Mouse (Mus musculus): ENCODE data around the gene Rmnd5b.
"Not testable (repeated sequence)": the region's sequence is repeated elsewhere in the genome, so short reads cannot be mapped to it uniquely, and the experiment has no call there.

Rmnd5b gene

DNA sequence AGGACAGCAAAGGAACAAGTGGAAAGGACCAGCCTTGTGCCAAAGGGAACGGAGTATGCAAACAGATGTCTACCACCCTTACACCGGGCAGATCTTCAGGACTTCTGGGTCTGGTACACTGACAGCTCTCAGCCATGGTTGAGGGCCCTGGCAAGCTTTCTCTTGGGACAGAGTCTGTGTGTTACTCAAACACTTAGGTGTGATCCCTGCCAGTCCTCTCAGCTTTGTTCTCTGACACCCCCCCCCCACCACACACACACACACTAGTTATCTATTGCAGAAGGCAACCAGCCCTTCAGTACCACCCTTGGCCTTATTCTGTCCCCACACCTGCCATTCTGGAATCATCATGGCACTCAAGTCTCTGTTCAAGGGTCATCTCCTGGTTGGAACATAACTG is 13.9 kb downstream of the Rmnd5b start:
- DNase-seq (ENCODE audit: extremely low spot score) = no peak

DNA sequence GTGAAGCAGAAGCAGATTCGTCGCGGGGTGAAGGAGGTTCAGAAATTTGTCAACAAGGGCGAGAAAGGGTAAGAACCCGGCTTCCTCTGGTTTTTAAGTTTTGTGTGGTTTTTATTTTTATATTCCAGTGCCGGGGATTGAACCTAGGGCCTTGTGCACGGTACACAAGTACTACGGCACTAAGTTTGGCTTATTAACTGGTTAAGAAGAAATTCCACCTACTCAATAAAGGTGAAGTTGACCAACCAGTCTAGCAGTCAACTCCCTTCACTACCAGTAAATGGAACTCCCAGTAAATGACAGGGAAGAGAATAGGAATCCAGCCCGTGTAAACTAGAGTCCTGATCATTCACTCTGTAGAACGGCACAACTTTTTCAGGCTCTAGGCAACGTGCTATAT is 15.6 kb downstream of the Rmnd5b start:
- DNase-seq (ENCODE audit: extremely low spot score) = no peak

DNA sequence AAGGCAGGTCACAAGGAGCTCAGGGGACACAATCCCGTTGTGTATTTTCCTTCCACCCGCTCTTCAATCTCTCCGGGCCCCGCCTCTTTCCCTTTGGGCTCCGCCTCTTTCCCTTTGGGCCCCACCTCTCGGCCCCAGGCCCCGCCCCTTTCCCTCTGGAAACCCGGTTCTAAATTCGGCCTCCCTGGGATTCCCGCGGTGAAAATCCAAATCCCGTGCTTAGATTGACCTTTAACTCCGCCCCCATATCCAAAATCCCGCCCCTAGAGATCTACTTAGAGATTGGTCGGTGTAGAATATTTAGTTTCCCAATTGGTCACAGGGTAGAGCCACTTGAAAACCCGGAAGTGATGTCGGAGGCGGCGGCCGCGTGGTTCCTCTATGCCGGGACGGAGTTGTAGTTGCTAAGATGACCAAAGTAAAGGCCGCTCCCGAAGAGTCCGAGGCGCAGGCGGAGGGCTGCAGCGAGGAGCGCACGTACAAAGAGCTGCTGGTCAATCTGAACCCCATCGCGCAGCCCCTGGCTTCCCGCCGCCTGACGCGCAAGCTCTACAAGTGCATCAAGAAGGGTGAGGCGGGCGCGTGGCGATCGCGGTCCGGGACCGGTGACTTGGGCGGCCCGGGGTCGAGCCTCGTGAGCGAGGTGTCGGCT is 16.2 kb downstream of the Rmnd5b start, which contains the start of gene Nhp2:
TSS of gene Nhp2 (plus strand) at position 327 of the 652 bp plus-strand sequence.
- peak; percentile 99 for DNase-seq (ENCODE audit: extremely low spot score)

DNA sequence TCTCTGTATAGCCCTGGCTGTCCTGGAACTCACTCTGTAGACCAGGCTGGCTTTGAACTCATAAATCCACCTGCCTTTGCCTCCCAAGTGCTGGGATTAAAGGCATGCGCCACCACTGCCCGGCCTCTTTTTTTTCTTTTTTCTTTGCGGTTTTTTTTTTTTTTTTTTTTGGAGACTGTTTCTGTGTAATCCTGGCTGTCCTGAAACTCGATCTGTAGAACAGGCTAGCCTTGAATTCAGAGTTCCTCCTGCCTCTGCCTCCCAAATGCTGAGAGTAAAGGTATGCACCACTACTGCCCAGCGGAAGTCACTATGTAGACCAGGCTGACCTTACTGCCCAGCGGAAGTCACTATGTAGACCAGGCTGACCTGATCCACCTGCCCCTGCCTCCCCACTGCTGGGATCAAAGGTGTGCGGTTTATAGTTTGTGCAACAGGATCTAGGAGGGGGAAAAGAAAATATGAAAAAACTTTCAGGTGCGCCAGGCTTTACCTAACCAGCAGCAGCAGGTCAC is 16.7 kb downstream of the Rmnd5b start:
- no peak for DNase-seq (ENCODE audit: extremely low spot score)

DNA sequence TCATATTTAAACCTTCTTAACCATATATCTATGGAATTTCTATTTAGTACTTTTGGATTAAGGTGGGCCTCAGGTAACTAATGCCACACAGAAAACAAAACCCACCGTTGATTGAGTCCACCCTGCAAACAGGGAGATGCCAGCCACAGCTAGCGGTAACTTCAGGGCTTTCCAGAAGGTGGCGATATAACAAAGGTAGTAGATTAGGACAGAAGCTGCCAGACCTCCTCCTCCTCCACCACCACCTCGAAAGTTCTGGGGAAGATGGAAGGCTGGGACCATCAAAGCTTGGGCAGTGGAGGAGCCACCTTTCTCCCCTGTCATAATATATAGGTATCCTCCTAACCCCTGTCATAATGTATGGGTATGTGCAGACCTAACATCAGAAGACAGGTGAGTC is 18.0 kb downstream of the Rmnd5b start:
- peak; percentile 81 for DNase-seq (ENCODE audit: extremely low spot score)

DNA sequence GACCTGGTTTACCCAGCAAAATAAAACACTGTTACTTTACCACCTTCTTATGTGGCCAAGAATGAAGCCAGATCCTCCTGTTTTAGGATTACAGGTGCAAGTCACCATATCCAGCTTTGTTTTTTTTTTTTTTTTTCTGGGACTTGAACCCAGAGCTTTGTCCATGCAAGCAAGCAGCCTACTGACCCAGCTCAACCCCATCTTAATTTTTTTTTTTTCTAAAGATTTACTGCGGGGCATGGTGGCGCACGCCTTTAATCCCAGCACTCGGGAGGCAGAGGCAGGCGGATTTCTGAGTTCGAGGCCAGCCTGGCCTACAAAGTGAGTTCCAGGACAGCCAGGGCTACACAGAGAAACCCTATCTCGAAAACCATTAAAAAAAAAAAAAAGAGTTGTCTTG is 19.6 kb downstream of the Rmnd5b start:
- not testable (repeated sequence) for DNase-seq (ENCODE audit: extremely low spot score)

DNA sequence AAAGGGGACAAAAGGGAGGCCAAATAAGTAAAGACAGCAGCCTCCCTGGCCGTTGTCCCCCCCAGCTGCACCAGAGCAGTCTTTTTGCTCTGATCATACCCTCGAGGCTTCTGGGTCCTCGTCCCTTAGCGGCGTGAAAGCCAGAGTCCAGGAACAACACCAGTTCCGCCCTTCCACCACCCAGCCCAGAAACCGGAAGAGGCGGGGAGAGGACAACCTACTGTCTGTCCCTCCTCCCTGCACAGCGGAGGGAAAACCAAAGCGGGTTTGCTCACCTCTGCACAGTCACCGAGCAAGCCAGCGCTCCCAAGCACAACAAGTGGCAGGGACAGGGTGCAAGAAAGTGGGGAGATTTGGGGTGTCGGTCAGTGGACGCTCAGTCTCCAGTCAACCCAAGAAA is 20.1 kb downstream of the Rmnd5b start:
- peak; percentile 78 for DNase-seq (ENCODE audit: extremely low spot score)

DNA sequence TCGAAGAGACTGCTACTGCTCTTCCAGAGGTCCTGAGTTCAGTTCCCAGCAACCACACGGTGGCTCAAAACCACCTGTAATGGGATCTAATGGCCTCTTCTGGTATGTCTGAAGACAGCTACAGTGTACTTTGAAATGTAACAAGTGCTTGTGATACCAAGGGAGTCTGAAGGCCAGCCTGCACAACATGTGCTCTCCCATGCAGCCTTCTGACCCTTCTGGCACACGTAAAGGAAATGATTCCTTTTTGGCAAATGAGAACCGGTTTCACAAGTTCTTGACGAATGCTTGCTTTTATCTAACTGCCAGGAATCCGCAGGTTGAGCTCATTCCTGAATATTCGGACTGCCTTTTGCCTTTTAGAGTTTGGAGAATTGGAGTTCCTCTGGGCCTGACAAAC is 20.6 kb downstream of the Rmnd5b start:
- no peak for DNase-seq (ENCODE audit: extremely low spot score)

DNA sequence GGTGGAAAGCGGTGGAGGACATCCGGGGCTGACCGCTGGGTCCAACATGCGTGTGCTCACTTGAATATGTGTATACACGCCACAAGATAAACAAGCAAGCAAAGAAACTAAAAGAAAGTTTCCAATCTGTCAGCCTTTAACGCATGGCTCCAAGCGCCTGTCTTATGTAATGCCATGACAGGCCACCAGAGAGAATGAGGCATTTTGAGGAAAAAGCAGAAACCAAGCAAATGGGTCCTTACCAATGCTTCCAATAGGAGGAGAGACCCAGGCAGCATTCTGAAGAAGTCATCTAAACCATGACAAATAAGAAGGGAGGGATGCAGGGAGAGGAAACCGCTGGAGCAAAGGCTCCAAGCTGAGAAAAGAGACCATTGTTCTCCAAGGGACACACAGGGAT is 21.4 kb downstream of the Rmnd5b start:
- no peak for DNase-seq (ENCODE audit: extremely low spot score)

DNA sequence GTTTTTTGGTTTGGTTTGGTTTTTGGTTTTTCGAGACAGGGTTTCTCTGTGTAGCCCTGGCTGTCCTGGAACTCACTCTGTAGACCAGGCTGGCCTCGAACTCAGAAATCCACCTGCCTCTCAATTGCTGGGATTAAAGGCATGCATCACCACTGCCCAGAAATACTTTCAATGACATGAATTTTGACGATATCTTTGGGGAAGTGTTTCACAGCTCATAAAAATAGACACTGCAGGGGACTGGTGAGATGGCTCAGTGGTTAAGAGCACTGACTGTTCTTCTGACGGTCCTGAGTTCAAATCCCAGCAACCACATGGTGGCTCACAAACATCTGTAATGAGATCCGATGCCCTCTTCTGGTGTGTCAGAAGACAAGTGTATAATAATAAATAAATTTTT is 25.8 kb downstream of the Rmnd5b start:
- DNase-seq (ENCODE audit: extremely low spot score) = not testable (repeated sequence)

DNA sequence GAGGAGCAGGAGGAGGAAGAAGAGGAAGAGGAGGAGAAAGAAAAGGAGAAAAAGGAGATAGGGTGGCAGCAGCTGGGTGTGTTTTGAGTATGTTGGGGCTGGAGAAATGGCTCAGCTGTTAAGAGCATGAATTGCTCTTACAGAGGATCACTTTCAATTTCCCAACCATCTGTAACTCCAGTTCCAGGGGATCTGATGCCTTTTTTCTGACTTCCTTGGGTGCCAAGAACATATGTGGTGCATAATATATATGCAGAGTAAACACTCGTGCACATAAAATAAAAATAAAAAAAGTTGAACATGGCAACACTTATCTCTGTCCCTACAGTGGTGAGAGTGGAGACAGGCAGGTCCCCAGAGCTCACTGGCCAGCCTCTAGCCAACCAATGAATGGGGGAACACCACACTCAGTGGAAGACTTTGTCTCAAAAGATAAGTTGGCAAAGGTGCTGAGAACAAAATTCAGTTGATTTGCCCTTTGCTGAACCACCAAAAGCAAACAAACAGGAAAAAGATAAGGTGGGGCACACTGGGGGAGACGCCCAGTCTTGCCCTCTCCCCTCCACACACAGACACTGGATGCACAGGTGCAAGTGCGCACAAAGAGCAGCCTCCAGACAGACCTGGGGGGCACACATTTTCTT is 26.3 kb downstream of the Rmnd5b start:
- DNase-seq (ENCODE audit: extremely low spot score) = no peak

DNA sequence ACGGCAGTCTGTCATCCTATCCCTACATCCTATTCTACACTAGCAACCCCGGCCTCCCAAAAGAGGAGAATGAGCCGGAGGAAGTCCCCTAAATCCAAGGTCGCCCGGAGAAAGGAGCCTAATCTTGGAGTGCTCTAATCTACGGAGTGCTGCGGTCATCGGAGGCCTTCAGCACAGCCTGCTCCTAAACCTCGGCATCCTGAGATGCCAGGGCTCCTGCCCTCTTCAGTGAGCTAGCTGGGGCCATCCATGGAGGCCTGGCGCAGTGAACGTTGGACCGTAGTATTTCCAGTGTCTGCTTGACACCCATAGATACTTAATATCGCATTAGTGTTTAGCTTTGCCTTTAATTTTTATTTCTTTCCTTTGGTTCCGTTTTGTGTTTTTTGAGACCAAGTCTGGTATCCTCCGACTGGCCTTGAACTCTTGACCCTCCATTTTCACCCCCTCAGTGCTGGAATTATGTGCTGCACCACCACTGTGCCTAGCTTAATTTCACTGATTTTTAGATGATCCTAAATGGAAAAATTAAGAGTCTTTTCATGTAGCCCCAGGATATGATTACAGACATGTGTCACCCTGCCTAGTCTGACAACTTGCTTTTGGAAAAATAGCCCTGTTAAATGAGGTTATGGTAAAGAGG is 28.5 kb downstream of the Rmnd5b start:
- no peak for DNase-seq (ENCODE audit: extremely low spot score)

DNA sequence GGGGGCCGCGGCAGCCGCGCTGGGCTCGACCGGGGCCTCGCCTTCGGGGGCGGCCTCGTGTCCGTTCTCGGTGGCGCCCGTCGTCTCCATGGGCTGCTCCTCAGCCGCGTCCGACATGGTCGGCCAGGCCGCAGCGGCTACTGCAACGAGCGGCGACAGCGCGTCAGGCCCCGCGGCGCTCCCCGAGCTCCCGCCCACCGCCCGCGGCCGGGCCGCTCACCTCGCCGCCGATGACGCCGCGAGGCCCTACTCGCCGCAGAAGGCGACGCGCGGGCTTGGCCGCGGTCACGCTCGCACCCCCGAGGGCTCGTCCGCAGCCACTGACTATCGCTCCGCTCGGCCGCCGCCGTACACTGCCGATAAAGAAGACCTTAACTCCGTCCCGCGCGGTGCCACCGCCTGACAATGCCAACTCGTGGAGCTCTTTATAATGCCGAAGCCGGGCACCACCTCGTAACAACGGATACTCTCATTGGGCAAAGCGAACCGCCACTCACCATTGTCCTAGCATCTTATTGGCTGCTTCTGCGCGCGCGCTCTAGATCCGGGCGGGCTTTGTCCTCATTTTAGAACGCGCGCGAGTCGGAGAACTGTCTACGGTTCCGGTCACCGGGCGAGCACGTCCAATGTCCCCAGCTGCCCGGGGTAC is 29.1 kb downstream of the Rmnd5b start, which contains the start of gene Hnrnpab:
TSS of gene Hnrnpab (minus strand) at position 401 of the 649 bp plus-strand sequence.
- DNase-seq (ENCODE audit: extremely low spot score) = peak; percentile 98

DNA sequence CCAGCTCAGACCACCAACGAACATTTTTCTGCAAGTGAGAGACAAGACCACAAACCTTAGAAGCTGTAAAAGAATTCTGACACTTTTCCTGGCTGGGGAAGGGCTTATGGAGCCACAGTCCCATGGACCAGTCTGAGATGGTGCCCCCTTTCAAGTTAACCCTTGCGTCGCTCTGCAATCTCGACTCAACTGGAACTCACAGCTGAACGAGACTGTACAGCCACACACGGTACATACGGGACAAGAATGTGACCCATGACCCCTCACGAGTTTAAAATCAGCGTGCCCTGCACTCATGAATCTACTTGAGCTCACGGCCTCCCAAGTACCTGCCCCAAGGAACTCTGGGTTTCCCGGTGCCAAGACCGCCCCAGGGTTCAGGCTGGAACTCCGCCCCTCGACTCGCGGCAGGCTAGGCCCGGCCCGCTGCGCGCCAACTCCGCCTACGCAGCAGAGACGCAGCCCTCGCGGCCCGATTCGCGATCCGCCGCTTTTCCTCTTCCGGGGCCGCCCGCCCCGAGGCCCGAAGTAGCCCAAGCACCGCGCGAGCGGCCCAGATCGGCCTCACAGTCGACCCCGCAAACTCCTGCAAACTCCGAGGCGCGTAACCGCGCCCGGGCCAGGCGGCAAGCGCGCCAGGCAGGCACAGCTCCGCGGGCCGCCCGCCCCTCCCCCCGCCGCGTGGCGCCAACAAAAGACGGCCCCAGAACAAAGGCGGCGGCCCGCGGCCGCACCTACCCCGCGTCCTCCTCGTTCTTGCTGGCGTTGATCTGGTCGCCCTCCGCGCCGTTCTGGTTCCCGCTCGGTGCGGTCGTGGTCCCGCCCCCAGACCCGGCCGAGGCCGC is 29.9 kb downstream of the Rmnd5b start:
- DNase-seq (ENCODE audit: extremely low spot score) = peak; percentile 78

DNA sequence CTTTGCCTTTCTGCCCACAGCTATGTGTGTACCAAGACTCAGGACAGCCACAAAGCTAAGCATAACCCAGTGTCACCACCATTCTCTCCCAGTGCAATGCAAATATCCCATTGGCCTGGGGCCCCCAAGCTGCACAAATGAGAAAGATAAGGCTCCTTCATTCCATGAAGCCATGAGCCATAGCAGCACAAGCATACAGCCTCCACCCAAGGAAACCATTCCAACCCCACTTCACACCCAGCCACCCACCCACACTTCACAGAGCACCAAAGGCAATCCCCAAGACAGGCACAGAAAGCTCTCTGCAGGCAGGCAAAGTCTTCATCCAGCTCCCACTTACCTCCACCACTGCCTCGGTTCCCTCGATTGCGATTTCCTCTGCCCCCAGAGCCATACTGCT is 33.4 kb downstream of the Rmnd5b start:
- no peak for DNase-seq (ENCODE audit: extremely low spot score)

DNA sequence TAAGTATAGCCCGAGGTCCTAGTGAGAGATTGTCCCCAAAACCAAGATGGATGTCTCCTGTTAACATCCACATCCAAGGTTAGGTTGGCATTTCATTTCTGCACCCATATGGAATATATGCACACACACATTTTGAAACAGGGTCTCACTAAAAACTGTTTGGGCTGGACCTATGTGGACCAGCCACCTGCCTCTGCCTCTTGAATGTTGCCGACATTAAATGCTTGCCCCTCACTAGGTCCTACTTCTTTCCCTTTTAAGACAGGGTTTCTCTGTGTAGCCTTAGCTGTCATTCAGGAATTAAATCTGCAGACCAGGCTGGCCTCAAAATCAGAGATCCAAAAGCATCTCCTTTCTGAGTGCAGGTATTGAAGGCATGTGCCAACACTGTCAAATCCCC is 38.1 kb downstream of the Rmnd5b start:
- DNase-seq (ENCODE audit: extremely low spot score) = no peak

DNA sequence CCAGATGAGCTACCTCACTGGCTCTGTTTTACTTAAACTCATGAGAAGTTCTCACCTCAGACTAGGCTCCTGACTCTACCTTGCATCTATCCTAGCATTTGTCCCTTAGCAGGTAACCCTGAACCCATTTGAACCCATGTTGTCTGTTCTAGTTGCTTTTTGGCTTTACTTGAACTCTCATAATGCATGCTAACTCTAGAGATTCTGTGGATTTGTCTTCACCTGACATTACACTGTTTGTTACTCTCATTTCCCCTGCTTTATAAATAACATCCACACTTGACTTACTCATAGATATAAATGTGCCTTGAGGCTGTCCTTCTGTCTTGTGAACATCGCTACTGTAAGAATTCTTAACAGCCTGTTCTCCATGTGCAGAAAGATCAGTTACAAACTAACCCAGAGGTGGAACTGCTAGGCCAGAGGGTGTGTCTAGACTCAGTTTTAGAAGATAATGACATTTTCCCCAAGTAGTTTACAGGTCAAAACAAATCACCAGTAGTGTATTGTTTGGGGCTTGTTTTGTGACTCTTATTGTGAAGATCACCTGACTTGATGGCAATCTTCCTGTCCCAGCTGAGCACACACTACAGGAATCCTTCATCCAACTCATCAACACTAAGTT is 40.1 kb downstream of the Rmnd5b start:
- DNase-seq (ENCODE audit: extremely low spot score) = no peak

DNA sequence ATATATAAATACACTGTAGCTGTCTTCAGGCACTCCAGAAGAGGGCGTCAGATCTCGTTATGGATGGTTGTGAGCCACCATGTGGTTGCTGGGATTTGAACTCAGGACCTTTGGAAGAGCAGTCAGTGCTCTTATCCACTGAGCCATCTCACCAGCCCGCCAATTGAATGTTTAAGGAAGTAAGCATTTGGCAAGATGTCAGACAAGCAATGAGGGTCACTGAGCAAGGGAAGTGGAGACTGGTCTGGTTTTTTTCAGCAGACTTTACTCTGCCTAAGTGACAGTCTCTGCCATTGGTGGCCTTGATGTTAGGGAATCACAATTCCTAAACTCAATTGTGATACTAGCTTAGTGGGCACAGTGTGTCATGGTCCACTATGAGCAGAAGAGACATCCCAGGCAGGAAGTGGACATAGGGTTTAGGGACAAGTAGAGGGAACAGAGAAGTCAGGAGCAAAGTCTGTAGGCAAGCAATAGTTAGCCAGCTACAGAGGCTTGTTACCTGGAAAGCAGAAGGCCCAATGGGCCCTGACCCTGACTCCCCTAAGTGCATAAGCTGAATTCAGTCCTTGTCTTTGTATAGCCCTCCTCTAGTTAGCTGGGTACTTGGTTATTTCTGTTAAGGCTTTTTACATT is 40.9 kb downstream of the Rmnd5b start:
- DNase-seq (ENCODE audit: extremely low spot score) = no peak

DNA sequence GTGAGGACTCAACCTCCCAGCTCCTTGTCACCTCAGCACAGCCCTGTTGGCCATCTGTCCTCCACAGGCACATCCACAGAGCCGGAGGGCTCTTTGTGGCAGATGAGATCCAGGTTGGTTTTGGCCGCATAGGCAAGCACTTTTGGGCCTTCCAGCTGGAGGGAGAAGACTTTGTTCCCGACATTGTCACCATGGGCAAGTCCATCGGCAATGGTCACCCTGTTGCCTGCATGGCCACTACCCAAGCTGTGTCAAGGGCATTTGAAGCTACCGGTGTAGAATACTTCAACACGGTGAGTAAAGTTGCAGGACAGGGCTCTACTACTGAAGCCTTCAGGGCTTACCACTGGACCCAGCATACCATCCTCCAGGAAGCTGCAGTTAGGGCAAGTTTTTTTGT is 41.8 kb downstream of the Rmnd5b start:
- DNase-seq (ENCODE audit: extremely low spot score) = no peak

DNA sequence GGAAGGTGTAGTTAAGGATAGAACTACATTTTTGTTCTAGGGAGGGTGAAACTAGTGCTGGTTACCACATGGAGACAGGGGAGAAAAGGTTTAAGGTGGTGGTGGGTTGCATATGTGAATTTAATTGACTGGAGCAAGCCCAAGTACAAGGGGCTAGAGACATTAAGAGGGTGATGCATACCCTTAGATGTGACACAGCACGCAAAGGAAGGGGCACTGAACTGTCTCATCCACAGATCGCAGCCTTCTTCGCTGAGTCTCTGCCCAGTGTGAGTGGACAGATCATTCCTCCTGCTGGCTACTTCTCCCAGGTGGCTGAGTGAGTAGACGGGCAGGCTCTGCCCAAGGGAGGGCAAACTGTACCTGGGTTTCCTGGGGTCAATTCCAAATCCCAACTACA is 42.3 kb downstream of the Rmnd5b start:
- DNase-seq (ENCODE audit: extremely low spot score) = no peak

DNA sequence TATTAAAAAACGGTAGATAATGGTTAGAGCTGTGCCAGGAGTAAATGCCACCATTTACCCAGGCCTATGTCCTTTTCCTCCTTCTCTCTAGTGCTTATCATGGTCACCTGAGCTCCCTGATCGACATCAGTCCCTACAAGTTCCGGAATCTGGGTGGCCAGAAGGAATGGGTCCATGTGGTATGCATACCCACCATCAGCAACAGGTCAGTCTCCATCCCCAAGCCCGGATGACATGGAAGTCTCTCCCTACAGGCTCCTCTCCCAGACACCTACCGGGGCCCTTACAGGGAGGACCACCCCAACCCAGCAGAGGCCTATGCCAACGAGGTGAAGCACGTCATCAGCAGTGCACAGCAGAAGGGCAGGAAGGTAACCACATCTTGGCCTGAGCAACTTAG is 43.8 kb downstream of the Rmnd5b start:
- DNase-seq (ENCODE audit: extremely low spot score) = no peak
